Comparison of ENCODE assay signal across 1 mouse cellular context in genomic region chr2:152831019-152831878, GRCm38 (mm10).
A peak's percentile ranks its signal among the peaks of the same experiment; 100 is the strongest.
TF ChIP-seq lines count a peak whose summit lies in the region.

Gene Bcl2l1, minus strand, starts transcription at chr2:152831728.

TF ChIP-seq in CH12.LX, 34 proteins besides CTCF, POLR2A, EP300 and RAD21 (continued from another document):
- peak; percentile 14; the same call in 1 of the 2 replicates for TF ChIP-seq NELFE (IDR thresholded peaks at IDR 0.05; ENCODE audit: low read depth, low read length)
- TF ChIP-seq GABPA (IDR thresholded peaks at IDR 0.05; ENCODE audit: insufficient replicate concordance, low read depth, low read length), result no peak
- TF ChIP-seq PAX5 (IDR thresholded peaks at IDR 0.05; ENCODE audit: low read length), result no peak
- TF ChIP-seq HCFC1 (IDR thresholded peaks at IDR 0.05; ENCODE audit: low read depth, low read length), result peak; percentile 61
- peak; percentile 82; the same call in 1 of the 2 replicates for TF ChIP-seq E2F4 (IDR thresholded peaks at IDR 0.05; ENCODE audit: insufficient replicate concordance, low read depth, low read length)
- TF ChIP-seq MAZ (IDR thresholded peaks at IDR 0.05; ENCODE audit: low read depth, low read length), result peak; percentile 66; the same call in 1 of the 2 replicates
- 0 out of 2 replicates have a peak, but pooled peaks have one; percentile 45 for TF ChIP-seq NRF1 (IDR thresholded peaks at IDR 0.05; ENCODE audit: low read depth, low read length)
- no peak for TF ChIP-seq MAFK (IDR thresholded peaks at IDR 0.05; ENCODE audit: insufficient replicate concordance, low read length)
- TF ChIP-seq CHD2 (IDR thresholded peaks at IDR 0.05; ENCODE audit: low read length), result peak; percentile 87
- TF ChIP-seq KAT2A (IDR thresholded peaks at IDR 0.05; ENCODE audit: insufficient replicate concordance, low read length), result no peak
- peak; percentile 87 for TF ChIP-seq ELF1 (IDR thresholded peaks at IDR 0.05; ENCODE audit: low read depth, low read length)
- TF ChIP-seq MEF2A (IDR thresholded peaks at IDR 0.05; ENCODE audit: borderline replicate concordance, low read depth, low read length), result peak; percentile 71; the same call in 1 of the 2 replicates
- peak; percentile 98 for TF ChIP-seq SMC3 (IDR thresholded peaks at IDR 0.05; ENCODE audit: low read depth, low read length)
TF ChIP-seq in CH12.LX: peak in this region for 16.
